In genomic region chr6:142711106-142711505, GRCm38 (mm10) we compare ENCODE assay signal across 18 mouse cellular contexts. TPM values are rescaled to one million over a fixed set of nuclear protein-coding genes. Genes with fewer than 3 reads are reported as not detected.
A peak's percentile ranks its signal among the peaks of the same experiment; 100 is the strongest.
DNase-seq lines count a peak whose midpoint lies in the region; ATAC-seq and TF ChIP-seq lines count a peak whose summit lies in the region.
"Had no signal": no experiment of that assay in that cellular context is flagged by ENCODE, and none has a peak within 500 bp of the region (broad histone marks: within the 10 kb centered on the region; RNA-seq: fewer than 3 reads in every experiment).

No protein-coding gene starts in this region.

- peaks cover 9% of the 10 kb centered on the region for H3K4me1 ChIP-seq in heart, embryonic 16.5 days (ENCODE audit: control insufficient read depth, insufficient read depth, low read length)
- peaks cover 12% of the 10 kb centered on the region for H3K4me1 ChIP-seq in kidney, embryonic 16.5 days (ENCODE audit: insufficient read depth, low read length)
- no peaks in the 10 kb centered on the region for H3K4me1 ChIP-seq in kidney, adult 2 months (ENCODE audit: control insufficient read depth, insufficient read depth, low read length)
- H3K4me1 ChIP-seq: forebrain, embryonic 13.5 days; limb, embryonic 12.5 days; liver, embryonic 15.5 days; neural tube, embryonic 12.5 days had no signal

- intact Hi-C loops in heart, postnatal 36 days (cut with DNase I): no loop called here

- H3K36me3 ChIP-seq in heart, embryonic 16.5 days (ENCODE audit: control insufficient read depth, insufficient read depth): no peaks in the 10 kb centered on the region
- no peaks in the 10 kb centered on the region for H3K36me3 ChIP-seq in kidney, embryonic 16.5 days (ENCODE audit: insufficient read depth, low read length)
- no peaks in the 10 kb centered on the region for H3K36me3 ChIP-seq in kidney, adult 2 months (ENCODE audit: control insufficient read depth, insufficient read depth, low read length)
- H3K36me3 ChIP-seq in myocyte (ENCODE audit: control insufficient read depth, insufficient read depth): no peaks in the 10 kb centered on the region
- H3K36me3 ChIP-seq: limb, embryonic 12.5 days; liver, embryonic 15.5 days; neural tube, embryonic 12.5 days had no signal

- peak overlapping the region; percentile 76 for H3K27ac ChIP-seq in heart, embryonic 16.5 days (ENCODE audit: low read length)
- peak overlapping the region; percentile 81 for H3K27ac ChIP-seq in kidney, embryonic 16.5 days (ENCODE audit: low read length)
- no peak overlapping the region for H3K27ac ChIP-seq in kidney, adult 2 months (ENCODE audit: insufficient read depth, low read depth, low read length)
- H3K27ac ChIP-seq: forebrain, embryonic 13.5 days; left cerebral cortex, adult 2 months; limb, embryonic 12.5 days; liver, embryonic 15.5 days; neural tube, embryonic 12.5 days had no signal

- H3ac ChIP-seq in myocyte (ENCODE audit: control insufficient read depth, insufficient read length): no peak overlapping the region

- no peaks in the 10 kb centered on the region for H3K27me3 ChIP-seq in heart, embryonic 16.5 days (ENCODE audit: control insufficient read depth, insufficient read depth, low read length)
- H3K27me3 ChIP-seq in kidney, embryonic 16.5 days (ENCODE audit: insufficient read depth, low read length): no peaks in the 10 kb centered on the region
- H3K27me3 ChIP-seq in kidney, adult 2 months (replicated peaks; ENCODE audit: control insufficient read depth, insufficient read depth, low read length): no peaks in the 10 kb centered on the region
- no peaks in the 10 kb centered on the region for H3K27me3 ChIP-seq in myocyte (ENCODE audit: control insufficient read depth, insufficient read depth, insufficient read length)
- H3K27me3 ChIP-seq: forebrain, embryonic 13.5 days; limb, embryonic 12.5 days; liver, embryonic 15.5 days; neural tube, embryonic 12.5 days had no signal

- 55% methylated on average over 4 of the region's 4 CpGs for WGBS in heart, embryonic 16.5 days
- 41% methylated on average over 4 of the region's 4 CpGs for whole genome bisulfite sequencing in kidney, embryonic 16.5 days
- WGBS in kidney, adult 2 months: 31% methylated on average over 4 of the region's 4 CpGs

- no peak for TF ChIP-seq CTCF in kidney, adult 2 months (conservative IDR thresholded peaks at IDR 0.05; ENCODE audit: insufficient read depth, insufficient read length, low read depth, low read length)

- DNase-seq in heart, postnatal 36 days: no peak
- DNase-seq in kidney, adult 2 months: no peak
- peak; percentile 13 for DNase-seq in adipocyte (ENCODE audit: low spot score)
- no peak for DNase-seq in right cerebral cortex, postnatal 36 days (ENCODE audit: low spot score in 2 of 2)
- DNase-seq: adrenal gland, postnatal 14 days; cerebellum, adult 9-10 months; right cerebral cortex, postnatal 25 days had no signal

- H3K9ac ChIP-seq in heart, embryonic 16.5 days (ENCODE audit: low read length): no peak overlapping the region
- H3K9ac ChIP-seq in kidney, embryonic 16.5 days (replicated peaks; ENCODE audit: low read length): no peak overlapping the region
- H3K9ac ChIP-seq: forebrain, embryonic 13.5 days; limb, embryonic 12.5 days; liver, embryonic 15.5 days; neural tube, embryonic 12.5 days had no signal

- no peak for ATAC-seq in heart, embryonic 16.5 days (replicated peaks; ENCODE audit: extremely low read depth, insufficient read depth, low FRiP score)
- ATAC-seq in kidney, embryonic 16.5 days (ENCODE audit: low FRiP score, low TSS enrichment): 0 out of 2 replicates have a peak, but pooled peaks have one; percentile 14
- ATAC-seq: CD4-positive, CD25-positive, alpha-beta regulatory T cell, adult 4 months; forebrain, embryonic 13.5 days; inflammation-experienced regulatory T-cells, adult 6 months had no signal

- H3K79me2 ChIP-seq in myocyte (ENCODE audit: control insufficient read depth, insufficient read depth): no peaks in the 10 kb centered on the region

- peak overlapping the region; percentile 26 for H3K4me2 ChIP-seq in heart, embryonic 16.5 days (ENCODE audit: low read depth, low read length)
- 0 out of 2 replicates have a peak overlapping the region, but pooled peaks have one; percentile 23 for H3K4me2 ChIP-seq in kidney, embryonic 16.5 days (replicated peaks; ENCODE audit: low read depth, low read length)
- peak overlapping the region; percentile 12 for H3K4me2 ChIP-seq in myocyte (ENCODE audit: low read depth)
- H3K4me2 ChIP-seq: forebrain, embryonic 13.5 days; limb, embryonic 12.5 days; liver, embryonic 15.5 days; neural tube, embryonic 12.5 days had no signal

- peaks cover 4% of the 10 kb centered on the region; the same call in 1 of the 2 replicates for H3K9me3 ChIP-seq in heart, embryonic 16.5 days (replicated peaks; ENCODE audit: control insufficient read depth, low read length)
- no peaks in the 10 kb centered on the region for H3K9me3 ChIP-seq in kidney, embryonic 16.5 days (ENCODE audit: low read length)
- H3K9me3 ChIP-seq: liver, embryonic 15.5 days had no signal

- TF ChIP-seq POLR2A in kidney, adult 2 months (IDR thresholded peaks at IDR 0.05; ENCODE audit: low read depth, low read length): no peak
- TF ChIP-seq POLR2A in myocyte (IDR thresholded peaks at IDR 0.05; ENCODE audit: insufficient read length, low read depth): no peak

- H3K4me3 ChIP-seq in heart, embryonic 16.5 days (ENCODE audit: low read length): no peak overlapping the region
- H3K4me3 ChIP-seq in kidney, embryonic 16.5 days (ENCODE audit: low read length): no peak overlapping the region
- H3K4me3 ChIP-seq in kidney, adult 2 months (ENCODE audit: insufficient read depth, low read depth, low read length): no peak overlapping the region
- H3K4me3 ChIP-seq in myocyte: no peak overlapping the region
- H3K4me3 ChIP-seq: forebrain, embryonic 13.5 days; left cerebral cortex, adult 2 months; limb, embryonic 12.5 days; liver, embryonic 15.5 days; neural tube, embryonic 12.5 days had no signal

TF ChIP-seq in myocyte, 11 proteins besides CTCF, POLR2A, EP300 and RAD21:
- TF ChIP-seq TCF3 (IDR thresholded peaks at IDR 0.05; ENCODE audit: insufficient read length, low read depth) (no peak), REST (IDR thresholded peaks at IDR 0.05; ENCODE audit: insufficient read depth, insufficient read length) (no peak)

RNA-seq across cellular contexts. Expression of gene Abcc9, which starts 9.0 kb away (rescaled TPM):
- polyA plus RNA-seq in heart, embryonic 16.5 days (2015; fragmentation: Nextera tagmentation; extraction: Ambion mirVana): 16.3 and 16.7 TPM in 2 replicates
- total RNA-seq in heart, postnatal 36 days (2021): 100 to 1,000 TPM; 238 to 242 TPM
- 6.3 and 7.3 TPM in 2 replicates for polyA plus RNA-seq in kidney, embryonic 16.5 days (2015; fragmentation: Nextera tagmentation; extraction: Ambion mirVana)
- polyA plus RNA-seq in kidney, adult 2 months (2012; rRNA removed): 4.1 and 5.3 TPM in 2 replicates
- polyA plus RNA-seq in myocyte (2012; fragmentation: generic; extraction: Trizol): 0.36 TPM
- total RNA-seq: megakaryocyte-erythroid progenitor cell, adult 5-6 weeks had no signal
- polyA plus RNA-seq: CD4-positive, CD25-positive, alpha-beta regulatory T cell, adult 4 months had no signal

RNA-seq across cellular contexts. Expression of gene Cmas, which starts 45.4 kb away (rescaled TPM):
- 75.4 and 78.5 TPM in 2 replicates for polyA plus RNA-seq in heart, embryonic 16.5 days (2015; fragmentation: Nextera tagmentation; extraction: Ambion mirVana)
- total RNA-seq in heart, postnatal 36 days (2021): 10 to 100 TPM; 31.9 to 36.0 TPM
- polyA plus RNA-seq in kidney, embryonic 16.5 days (2015; fragmentation: Nextera tagmentation; extraction: Ambion mirVana): 67.2 and 72.8 TPM in 2 replicates
- 11.4 and 16.5 TPM in 2 replicates for polyA plus RNA-seq in kidney, adult 2 months (2012; rRNA removed)
- polyA plus RNA-seq in myocyte (2012; fragmentation: generic; extraction: Trizol): 27.8 TPM
